In the genomic region with DNA sequence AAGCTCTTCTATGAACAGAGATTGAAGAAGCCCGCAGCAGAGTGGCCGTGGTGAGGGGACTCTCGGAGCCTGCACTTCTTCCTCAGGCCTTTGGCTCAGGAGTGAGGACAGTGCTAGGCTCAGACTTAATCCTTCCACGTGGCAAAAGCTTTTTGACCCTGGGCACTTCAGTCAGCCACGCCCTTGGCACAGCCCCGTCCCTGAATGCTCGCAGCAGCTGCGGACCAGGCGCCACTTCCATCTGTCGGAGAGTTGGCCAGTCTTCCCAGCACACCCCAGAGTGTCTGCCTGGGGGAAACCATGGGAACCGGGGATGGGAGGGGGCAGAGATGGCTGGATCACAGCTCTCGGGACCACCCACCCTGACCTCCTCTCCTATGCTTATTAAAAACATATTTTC, we compare ENCODE assay signal across 9 mouse cellular contexts. TPM values are rescaled to one million over a fixed set of nuclear protein-coding genes. Genes with fewer than 3 reads are reported as not detected.
DNase-seq lines count a peak whose midpoint lies in the region; ATAC-seq lines count a peak whose summit lies in the region.
"Had no signal": no experiment of that assay in that cellular context is flagged by ENCODE, and none has a peak within 500 bp of the region (broad histone marks: within the 10 kb centered on the region; RNA-seq: fewer than 3 reads in every experiment).

No protein-coding gene starts in this region.

- no peak for ATAC-seq in cerebellum, adult (ENCODE audit: insufficient number of reproducible peaks, low FRiP score, low TSS enrichment)

- DNase-seq in cerebellum, postnatal 4 days (ENCODE audit: low spot score in 2 of 2) = peak; percentile 29 to 73
- peak; percentile 24 for DNase-seq in ovary, postnatal 36 days (ENCODE audit: low spot score)
- no peak for DNase-seq in ovary, postnatal 14 days (ENCODE audit: low spot score)
- DNase-seq in lung, adult 18-20 months = peak; percentile 9 to 21
- DNase-seq in kidney, adult 18-20 months = no peak
- DNase-seq in adrenal gland, postnatal 36 days = no peak
- no peak for DNase-seq in ovary, adult 18-20 months (ENCODE audit: low spot score)

RNA-seq across cellular contexts. Expression of gene Meioc, which starts 26.6 kb away (rescaled TPM):
- not detected for total RNA-seq in adrenal gland, postnatal 36 days (2021)
- total RNA-seq: heart, adult 2 months had no signal

RNA-seq across cellular contexts. Expression of gene Fzd2, which starts 32.7 kb away (rescaled TPM):
- 1 to 10 TPM; 3.1 to 4.2 TPM for total RNA-seq in adrenal gland, postnatal 36 days (2021)

RNA-seq across cellular contexts. Expression of gene Gm11627, which starts 57.6 kb away (rescaled TPM):
- total RNA-seq in adrenal gland, postnatal 36 days (2021) = under 1 TPM in 1 of 2 experiments, not detected in 1; 0.69 TPM

Comparison
In these comparisons a context has a peak if more than half of its experiments do, and no peak if none do; other contexts are left out.
1. DNase-seq: peak in cerebellum, postnatal 4 days (2 of 2), ovary, postnatal 36 days (single experiment) and lung, adult 18-20 months (2 of 2); none in ovary, postnatal 14 days (single experiment), kidney, adult 18-20 months (single experiment), adrenal gland, postnatal 36 days (0 of 2) and ovary, adult 18-20 months (single experiment).